Mouse (Mus musculus): ENCODE results near the gene Fth1.
A peak's percentile ranks its signal among the peaks of the same experiment; 100 is the strongest.
"Not testable (repeated sequence)": the region's sequence is repeated elsewhere in the genome, so short reads cannot be mapped to it uniquely, and the experiment has no call there.

The Fth1 gene

GRCm38 (mm10) chr19:9980258-9980657 is at the start of gene Fth1:
Gene Fth1, plus strand, starts transcription at chr19:9980598.
- no peak for DNase-seq (ENCODE audit: low read depth)

GRCm38 (mm10) chr19:9931167-9931607 is 49.2 kb upstream of the Fth1 start:
- DNase-seq (ENCODE audit: low read depth): not testable (repeated sequence)

GRCm38 (mm10) chr19:9933908-9934307 is 46.5 kb upstream of the Fth1 start:
- DNase-seq (ENCODE audit: low read depth): no peak

- DNase-seq (ENCODE audit: low read depth): no peak
Measured at GRCm38 (mm10) chr19:9936579-9936978, 43.8 kb upstream of the Fth1 start.

GRCm38 (mm10) chr19:9937428-9937827 is 43.0 kb upstream of the Fth1 start:
- no peak for DNase-seq (ENCODE audit: low read depth)

- peak; percentile 78 for DNase-seq (ENCODE audit: low read depth)
Measured at GRCm38 (mm10) chr19:9938156-9938823, 42.1 kb upstream of the Fth1 start.

- peak; percentile 93 for DNase-seq (ENCODE audit: low read depth)
Measured at GRCm38 (mm10) chr19:9938824-9939303, 41.5 kb upstream of the Fth1 start.

- peak; percentile 51 for DNase-seq (ENCODE audit: low read depth)
Measured at GRCm38 (mm10) chr19:9939841-9940240, 40.6 kb upstream of the Fth1 start.

GRCm38 (mm10) chr19:9940903-9941302 is 39.5 kb upstream of the Fth1 start:
- DNase-seq (ENCODE audit: low read depth): no peak

- DNase-seq (ENCODE audit: low read depth): peak; percentile 16
Measured at GRCm38 (mm10) chr19:9941809-9942208, 38.6 kb upstream of the Fth1 start.

GRCm38 (mm10) chr19:9942539-9943533 is 37.6 kb upstream of the Fth1 start:
- DNase-seq (ENCODE audit: low read depth): no peak

- no peak for DNase-seq (ENCODE audit: low read depth)
Measured at GRCm38 (mm10) chr19:9945800-9946564, 34.4 kb upstream of the Fth1 start.

GRCm38 (mm10) chr19:9946986-9947385 is 33.4 kb upstream of the Fth1 start:
- DNase-seq (ENCODE audit: low read depth): no peak

GRCm38 (mm10) chr19:9952390-9952789 is 28.0 kb upstream of the Fth1 start:
- DNase-seq (ENCODE audit: low read depth): no peak

- DNase-seq (ENCODE audit: low read depth): no peak
Measured at GRCm38 (mm10) chr19:9952912-9953311, 27.5 kb upstream of the Fth1 start.

- peak; percentile 25 for DNase-seq (ENCODE audit: low read depth)
Measured at GRCm38 (mm10) chr19:9954055-9954810, 26.2 kb upstream of the Fth1 start.

- no peak for DNase-seq (ENCODE audit: low read depth)
Measured at GRCm38 (mm10) chr19:9954811-9955202, 25.6 kb upstream of the Fth1 start.

- DNase-seq (ENCODE audit: low read depth): no peak
Measured at GRCm38 (mm10) chr19:9955438-9955837, 25.0 kb upstream of the Fth1 start.

- DNase-seq (ENCODE audit: low read depth): no peak
Measured at GRCm38 (mm10) chr19:9956624-9957388, 23.6 kb upstream of the Fth1 start.

GRCm38 (mm10) chr19:9957965-9958364 is 22.4 kb upstream of the Fth1 start:
- DNase-seq (ENCODE audit: low read depth): no peak

- DNase-seq (ENCODE audit: low read depth): no peak
Measured at GRCm38 (mm10) chr19:9960769-9961168, 19.6 kb upstream of the Fth1 start.

Data from induced T-regulatory cell, adult 2 months (primary cell).